In the genomic region with DNA sequence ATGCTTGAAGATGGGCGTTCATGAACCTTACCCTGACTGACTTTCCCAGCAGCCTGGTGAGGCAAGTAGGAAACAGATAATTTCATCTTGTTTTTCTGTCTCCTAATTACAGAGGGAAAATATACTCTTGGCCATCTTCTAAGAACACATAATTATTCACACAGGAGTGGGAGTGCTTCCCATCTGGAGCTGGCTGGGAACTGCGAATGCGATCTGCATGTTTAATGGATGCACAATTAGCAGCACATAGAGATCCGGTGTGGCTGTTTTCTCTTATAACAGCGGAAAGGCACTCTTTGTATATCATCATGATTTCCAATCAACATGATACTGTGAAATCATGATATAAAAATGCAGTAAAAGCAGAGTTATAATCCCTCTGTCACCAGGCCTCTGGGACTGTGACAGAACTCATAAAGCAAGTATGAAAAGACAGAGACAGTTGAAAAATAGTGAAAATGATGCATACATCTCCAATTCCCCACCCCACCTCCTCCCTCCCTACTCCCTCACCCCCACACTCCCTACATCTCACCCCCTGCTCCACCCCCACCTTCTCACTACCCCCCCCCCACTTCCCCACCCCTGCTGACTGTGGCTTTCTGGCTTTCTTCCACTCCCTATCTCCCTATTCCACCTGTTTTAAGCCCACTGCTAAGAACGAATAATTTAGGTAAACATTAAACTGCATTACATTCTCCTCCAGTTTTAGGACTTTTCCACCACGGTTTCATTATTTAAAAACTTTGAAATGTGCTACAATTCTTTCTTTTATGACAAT, we compare ENCODE assay signal across 15 mouse cellular contexts. TPM values are rescaled to one million over a fixed set of nuclear protein-coding genes. Genes with fewer than 3 reads are reported as not detected.
DNase-seq lines count a peak whose midpoint lies in the region; ATAC-seq lines count a peak whose summit lies in the region.
"Had no signal": no experiment of that assay in that cellular context is flagged by ENCODE, and none has a peak within 500 bp of the region (broad histone marks: within the 10 kb centered on the region; RNA-seq: fewer than 3 reads in every experiment).

No protein-coding gene starts in this region.

- no peak overlapping the region for H3K4me2 ChIP-seq in neural tube, embryonic 14.5 days (ENCODE audit: low read depth, low read length)
- H3K4me2 ChIP-seq: lung, embryonic 14.5 days had no signal

- H3K36me3 ChIP-seq in neural tube, embryonic 14.5 days (ENCODE audit: control insufficient read depth, insufficient read depth, low read length) = no peaks in the 10 kb centered on the region
- H3K36me3 ChIP-seq in heart, embryonic 10.5 days = no peaks in the 10 kb centered on the region

- WGBS in neural tube, embryonic 14.5 days = 39% methylated on average over 7 of the region's 7 CpGs
- WGBS in heart, embryonic 10.5 days = 79% methylated on average over 7 of the region's 7 CpGs

- no peak overlapping the region for H3K9ac ChIP-seq in neural tube, embryonic 14.5 days (replicated peaks; ENCODE audit: low read depth, low read length)
- H3K9ac ChIP-seq: lung, embryonic 14.5 days had no signal

- no peaks in the 10 kb centered on the region for H3K27me3 ChIP-seq in neural tube, embryonic 14.5 days (ENCODE audit: control insufficient read depth, insufficient read depth, low read length)
- no peaks in the 10 kb centered on the region for H3K27me3 ChIP-seq in heart, embryonic 10.5 days (ENCODE audit: insufficient read depth, poor library complexity, severe bottlenecking)

- DNase-seq in brain, embryonic 18.5 days (ENCODE audit: low read depth, low spot score) = peak; percentile 58
- peak; percentile 54 to 81 for DNase-seq in frontal cortex, adult 2 months (ENCODE audit: extremely low spot score in 1 of 2, low spot score in 1 of 2)
- peak; percentile 66 for DNase-seq in left cerebral cortex, adult 11 months (ENCODE audit: low spot score)
- no peak for DNase-seq in adrenal gland, postnatal 14 days
- DNase-seq in adipocyte (ENCODE audit: low spot score) = no peak
- no peak for DNase-seq in heart, embryonic 10.5 days (ENCODE audit: low spot score)
- DNase-seq: adrenal gland, adult 2 months; heart, postnatal 10 days; lung, embryonic 14.5 days; spleen, adult 18-20 months; thymus, postnatal 25 days had no signal

- no peak overlapping the region for H3K4me3 ChIP-seq in neural tube, embryonic 14.5 days (ENCODE audit: low read depth, low read length)
- H3K4me3 ChIP-seq in heart, embryonic 10.5 days = no peak overlapping the region

- H3K9me3 ChIP-seq in neural tube, embryonic 14.5 days (ENCODE audit: control insufficient read depth, low read length) = no peaks in the 10 kb centered on the region
- H3K9me3 ChIP-seq in heart, embryonic 10.5 days = no peaks in the 10 kb centered on the region

- 0 out of 2 replicates have a peak overlapping the region, but pooled peaks have one; percentile 16 for H3K27ac ChIP-seq in neural tube, embryonic 14.5 days (ENCODE audit: low read depth, low read length)
- H3K27ac ChIP-seq in heart, embryonic 10.5 days = no peak overlapping the region

- peak; percentile 83; the same call in 1 of the 2 replicates for ATAC-seq in neural tube, embryonic 14.5 days (ENCODE audit: low read depth)

- no peaks in the 10 kb centered on the region for H3K4me1 ChIP-seq in neural tube, embryonic 14.5 days (ENCODE audit: control insufficient read depth, insufficient read depth, low read length)
- H3K4me1 ChIP-seq in heart, embryonic 10.5 days = no peaks in the 10 kb centered on the region

RNA-seq across cellular contexts. Expression of gene Reg4, which starts 10.5 kb away (rescaled TPM):
- polyA plus RNA-seq in frontal cortex, adult 2 months (2012; rRNA removed) = 0.13 TPM in 1 of 2 replicates, not detected in the other
- not detected in 2 replicates for polyA plus RNA-seq in neural tube, embryonic 14.5 days (2014; fragmentation: Nextera tagmentation; extraction: Ambion mirVana)
- not detected in 2 replicates for total RNA-seq in adrenal gland, postnatal 14 days (2021)
- not detected in 2 replicates for polyA plus RNA-seq in heart, embryonic 10.5 days (2016; fragmentation: Nextera tagmentation; extraction: Ambion mirVana)
- total RNA-seq: adrenal gland, adult 2 months; gastrocnemius, adult 18-20 months; heart, postnatal 10 days had no signal
- polyA plus RNA-seq: adrenal gland, adult 2 months; cortical plate, adult 2 months; lung, embryonic 14.5 days had no signal

RNA-seq across cellular contexts. Expression of gene Adam30, which starts 51.1 kb away (rescaled TPM):
- not detected in 2 replicates for polyA plus RNA-seq in frontal cortex, adult 2 months (2012; rRNA removed)
- not detected in 2 replicates for polyA plus RNA-seq in neural tube, embryonic 14.5 days (2014; fragmentation: Nextera tagmentation; extraction: Ambion mirVana)
- total RNA-seq in adrenal gland, postnatal 14 days (2021) = not detected in 2 replicates
- not detected in 2 replicates for polyA plus RNA-seq in heart, embryonic 10.5 days (2016; fragmentation: Nextera tagmentation; extraction: Ambion mirVana)
- total RNA-seq: adrenal gland, adult 2 months; gastrocnemius, adult 18-20 months had no signal
- polyA plus RNA-seq: adrenal gland, adult 2 months; cortical plate, adult 2 months; large intestine, adult 2 months; lung, embryonic 14.5 days had no signal

Comparison
In these comparisons a context has a peak if more than half of its experiments do, and no peak if none do; other contexts are left out.
1. DNase-seq: peak in brain, embryonic 18.5 days (single experiment), frontal cortex, adult 2 months (2 of 2) and left cerebral cortex, adult 11 months (single experiment); none in adrenal gland, postnatal 14 days (single experiment), adipocyte (single experiment) and heart, embryonic 10.5 days (single experiment).